Mouse (Mus musculus) mouse embryonic stem cell (cell line): ENCODE measurements around the gene Tpr.

Experiments
- in situ Hi-C, 2 experiments: fragments of 300-500 bp; cut with MboI; formaldehyde crosslinking; loops; 1 replicate in 1 of 2; 3 replicates in 1 of 2; pipeline ENCODE4 v1.14.3; 2019 to 2020; ENCODE audit warnings: low sequenced_read_pairs in 2 of 2, low pct_unique_long_range_greater_than_20kb in 1 of 2, mixed read lengths in 1 of 2; ENCODE audit not compliant: unreplicated experiment in 1 of 2

The Tpr gene

DNA sequence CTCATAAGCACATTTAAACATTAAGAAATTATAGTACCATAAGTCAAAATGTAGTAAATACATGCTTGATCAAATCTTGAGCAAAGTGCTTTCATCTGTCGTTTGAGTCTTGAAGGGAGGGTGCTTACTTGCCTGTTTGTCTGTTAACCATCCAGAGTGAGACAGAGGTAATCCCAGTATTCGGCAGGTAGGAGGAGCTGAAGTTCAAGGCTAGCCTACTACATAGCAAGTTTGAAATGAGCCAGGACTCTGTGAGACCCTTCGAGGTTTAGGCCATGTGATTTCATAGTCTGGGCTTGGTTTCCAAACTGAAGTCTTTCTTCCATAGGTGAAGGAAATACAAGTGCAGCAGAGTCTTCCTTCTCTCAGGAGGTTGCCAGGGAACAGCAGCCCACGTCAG is 49.1 kb downstream of the Tpr start:
- in situ Hi-C loops = loop anchor here (5.0 to 25.0 kb wide), 2 partner anchors 34 to 921 kb away; no protein-coding TSS in a partner anchor

DNA sequence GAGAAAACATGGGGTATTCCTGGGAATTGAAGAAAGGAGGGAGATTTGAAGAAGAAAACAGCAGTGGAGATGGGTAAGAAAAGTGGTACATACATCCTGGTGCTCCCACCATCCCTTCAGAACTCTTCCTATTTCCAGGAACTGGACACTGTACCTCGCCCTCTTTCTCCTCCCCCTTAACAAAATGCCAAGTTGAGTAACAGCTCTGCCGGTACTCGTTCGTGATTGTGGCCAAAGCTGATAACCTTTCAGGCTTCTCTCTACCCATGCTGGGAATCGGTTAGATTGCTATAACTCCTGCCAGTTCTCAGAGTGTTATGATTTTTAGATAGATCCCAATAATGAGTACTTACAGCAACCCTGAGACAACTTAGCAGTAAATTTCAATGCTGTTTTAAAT is 66.3 kb downstream of the Tpr start:
- in situ Hi-C loops = no loop called here

DNA sequence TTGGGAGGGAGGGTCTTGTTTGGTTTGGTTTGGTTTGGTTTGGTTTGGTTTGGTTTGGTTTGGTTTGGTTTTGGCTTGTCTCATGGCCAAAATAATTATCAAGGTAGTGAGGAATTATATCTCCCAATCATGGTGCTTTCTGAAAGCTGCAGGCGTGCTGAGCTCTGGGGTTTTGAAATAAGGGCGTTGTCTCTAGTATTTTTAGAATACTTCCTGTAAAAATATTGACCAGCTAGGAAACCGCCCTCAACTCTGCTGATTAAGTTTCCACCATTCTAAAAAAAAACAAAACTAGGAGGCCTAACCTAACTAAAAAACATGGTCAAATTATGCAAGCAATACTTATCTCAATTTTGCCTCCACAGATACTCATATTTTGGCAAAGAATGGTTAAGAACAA is 67.0 kb downstream of the Tpr start:
- in situ Hi-C loops = no loop called here

DNA sequence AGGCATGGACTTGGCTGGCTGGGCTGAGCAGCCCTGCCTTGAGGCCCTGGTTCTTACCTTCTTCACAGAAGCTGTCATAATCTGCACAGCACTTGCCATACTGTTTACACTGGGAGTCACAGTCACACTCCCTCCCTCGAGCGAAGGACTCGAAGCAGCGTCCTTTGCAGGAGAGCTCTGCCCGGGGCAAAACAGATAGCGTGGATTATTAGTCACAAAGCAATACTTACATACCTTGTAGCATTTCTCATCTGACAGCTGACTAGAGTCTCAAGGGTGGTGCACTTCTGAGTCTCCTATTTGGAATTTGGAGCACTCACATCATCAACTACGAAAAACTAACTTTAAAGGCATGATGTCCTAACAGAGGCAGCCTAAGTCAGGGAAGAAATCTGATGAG is 68.0 kb downstream of the Tpr start:
- in situ Hi-C loops = no loop called here

DNA sequence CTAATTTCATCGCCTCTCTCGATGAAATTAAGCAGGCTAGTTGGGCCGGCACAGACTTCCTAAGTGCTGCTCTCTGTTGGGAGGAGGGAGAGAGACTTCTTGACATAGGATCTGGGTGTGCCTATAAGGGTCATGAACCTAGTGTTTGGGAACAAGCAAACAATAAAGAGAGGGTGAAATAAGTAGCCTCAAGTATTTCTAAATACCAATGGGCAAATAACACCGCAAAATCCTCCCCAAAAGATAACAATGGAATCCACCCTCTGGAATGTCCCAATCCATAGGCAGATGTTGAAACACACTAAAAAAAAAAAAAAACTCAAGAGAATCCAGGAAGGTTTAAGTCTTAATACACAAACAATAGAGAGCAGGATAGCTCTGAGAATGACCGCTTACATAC is 70.4 kb downstream of the Tpr start:
- in situ Hi-C loops = no loop called here

DNA sequence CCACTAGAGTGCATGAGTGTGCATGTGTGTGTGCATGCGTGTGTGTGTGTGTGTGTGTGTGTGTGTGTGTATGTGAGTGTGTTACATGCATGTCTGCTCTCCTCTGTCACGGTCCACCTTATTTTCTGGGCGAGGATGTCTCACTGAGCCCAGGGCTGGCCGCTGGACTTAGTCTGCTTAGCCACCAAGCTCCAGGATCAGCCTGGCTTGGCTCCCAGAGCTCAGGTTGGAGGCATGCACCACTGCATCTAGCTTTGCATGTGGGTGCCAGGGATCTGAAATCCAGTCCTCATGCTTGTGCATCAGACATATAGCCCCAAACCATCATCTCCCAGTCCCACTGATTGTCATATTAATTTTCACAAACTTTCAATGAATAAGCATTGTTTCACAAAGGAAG is 71.1 kb downstream of the Tpr start:
- in situ Hi-C loops = no loop called here

- in situ Hi-C loops = no loop called here
These were observed 72.7 kb downstream of the Tpr start for GRCm38 (mm10) chr1:150465364-150465763.

DNA sequence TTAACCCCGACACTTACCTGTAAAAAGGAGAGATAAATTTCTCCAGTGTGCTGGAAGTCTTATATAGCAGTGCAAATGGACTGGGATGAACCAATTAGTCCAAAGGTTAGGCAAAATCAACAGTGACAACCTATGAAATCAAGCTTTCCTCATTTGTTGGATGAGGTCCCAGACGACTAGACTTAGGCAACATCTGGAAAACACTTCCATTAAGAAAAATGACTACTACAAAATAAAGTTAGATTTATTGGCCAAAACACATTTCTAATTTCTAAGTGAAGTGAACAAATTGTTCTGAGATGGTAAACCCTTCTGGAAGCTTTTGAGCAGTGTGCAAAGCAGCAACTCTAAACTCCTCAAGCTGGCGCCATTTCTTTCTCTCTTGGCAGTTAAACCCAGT is 73.5 kb downstream of the Tpr start, which contains the start of gene Prg4:
Gene Prg4, minus strand, starts transcription at position 34 of the 400 bp plus-strand sequence.
- in situ Hi-C loops = no loop called here

- in situ Hi-C loops = no loop called here
These were observed 77.4 kb downstream of the Tpr start for GRCm38 (mm10) chr1:150469992-150470391.

DNA sequence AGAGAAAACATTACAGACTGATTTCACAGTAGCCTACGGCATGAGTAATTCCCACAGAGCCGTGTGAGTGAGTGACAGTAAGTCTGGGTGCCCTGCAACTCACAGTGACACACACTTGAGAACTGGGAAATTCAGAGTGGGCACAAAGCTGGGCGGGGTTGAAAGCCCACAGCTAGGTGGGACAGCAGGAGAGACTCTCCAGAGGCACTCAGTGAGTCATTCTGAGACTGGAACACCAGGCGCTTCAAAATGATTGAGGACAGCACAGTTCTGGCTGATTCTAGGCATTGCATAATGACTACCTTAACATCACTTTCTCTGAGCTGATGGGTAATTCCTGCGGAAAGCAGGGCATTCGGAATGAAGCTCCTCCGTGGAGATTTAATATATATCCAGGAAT is 79.9 kb downstream of the Tpr start:
- in situ Hi-C loops = no loop called here

GRCm38 (mm10) chr1:150480674-150481073 is 88.0 kb downstream of the Tpr start:
- in situ Hi-C loops = no loop called here

GRCm38 (mm10) chr1:150489148-150489547 is 96.5 kb downstream of the Tpr start:
- in situ Hi-C loops = no loop called here

GRCm38 (mm10) chr1:150496626-150497302 is 104.1 kb downstream of the Tpr start:
- in situ Hi-C loops = no loop called here

GRCm38 (mm10) chr1:150497690-150498089 is 105.1 kb downstream of the Tpr start:
- in situ Hi-C loops = no loop called here

DNA sequence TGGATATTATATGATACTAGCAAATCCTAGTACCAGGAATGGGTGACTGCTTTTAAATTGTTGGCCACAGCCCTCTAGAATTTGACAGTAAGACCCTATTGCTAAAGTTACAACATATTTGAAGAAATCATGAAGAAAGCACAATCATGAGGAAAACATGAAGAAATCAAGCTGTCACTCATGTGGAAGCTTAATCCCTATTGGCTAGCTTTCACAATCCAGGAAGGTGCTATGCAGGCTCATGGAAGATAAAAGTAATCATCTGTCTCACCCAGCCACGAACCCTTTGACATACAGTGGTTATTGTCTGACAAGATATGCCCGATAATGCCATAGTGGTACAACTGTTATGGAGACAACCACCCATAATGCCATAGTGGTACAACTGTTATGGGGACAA is 105.5 kb downstream of the Tpr start:
- in situ Hi-C loops = no loop called here
